Mouse (Mus musculus): ENCODE measurements around the gene Kin. TPM values are rescaled to one million over a fixed set of nuclear protein-coding genes. Genes with fewer than 3 reads are reported as not detected.
A peak's percentile ranks its signal among the peaks of the same experiment; 100 is the strongest.

Kin gene
- 45.0 and 52.4 TPM in 2 replicates for polyA plus RNA-seq (2015; fragmentation: Nextera tagmentation; extraction: Ambion mirVana)

DNA sequence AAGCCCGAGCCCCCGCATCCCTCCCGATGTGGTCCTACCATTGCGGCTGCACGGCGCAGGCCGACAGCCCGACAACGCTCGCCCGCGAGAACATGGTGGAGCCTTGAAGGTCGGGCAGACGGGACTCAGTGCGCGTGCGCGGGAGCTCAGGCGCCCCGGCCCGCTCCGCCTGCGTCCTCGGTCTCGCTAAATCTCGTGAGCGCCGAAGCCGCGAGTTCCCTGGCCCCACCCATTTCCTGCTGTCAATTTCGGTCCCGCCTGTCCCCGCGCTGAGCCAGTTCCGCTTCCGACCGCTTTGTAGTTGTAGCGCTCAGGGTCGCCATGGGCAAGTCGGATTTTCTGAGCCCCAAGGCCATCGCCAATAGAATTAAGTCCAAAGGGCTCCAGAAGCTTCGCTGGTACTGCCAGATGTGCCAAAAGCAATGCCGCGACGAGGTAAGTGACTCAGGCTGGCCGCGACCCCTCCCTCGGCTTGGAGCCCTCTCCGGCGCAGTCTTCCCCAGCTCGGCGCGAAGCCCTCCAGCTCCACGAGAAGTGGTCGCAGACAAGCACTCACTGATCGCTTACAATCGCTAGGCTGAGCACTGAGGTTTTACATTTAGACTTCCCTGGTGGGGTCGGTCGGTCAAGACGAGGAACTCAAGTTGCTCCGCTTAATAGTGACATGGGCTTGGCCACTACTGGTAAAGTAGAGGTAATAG, at the start of gene Kin, which contains the start of gene Atp5c1:
Gene Kin (plus strand): TSS at position 284 of the 701 bp plus-strand sequence.
Gene Atp5c1 (minus strand): TSS at position 201 of the 701 bp plus-strand sequence.
- DNase-seq (ENCODE audit: low spot score), result peak; percentile 98

GRCm38 (mm10) chr2:10033684-10034083, 46.7 kb upstream of the Kin start:
- peak; percentile 41 for DNase-seq (ENCODE audit: low spot score)

- DNase-seq (ENCODE audit: low spot score), result no peak
These were observed 45.4 kb upstream of the Kin start for GRCm38 (mm10) chr2:10034976-10035375.

DNA sequence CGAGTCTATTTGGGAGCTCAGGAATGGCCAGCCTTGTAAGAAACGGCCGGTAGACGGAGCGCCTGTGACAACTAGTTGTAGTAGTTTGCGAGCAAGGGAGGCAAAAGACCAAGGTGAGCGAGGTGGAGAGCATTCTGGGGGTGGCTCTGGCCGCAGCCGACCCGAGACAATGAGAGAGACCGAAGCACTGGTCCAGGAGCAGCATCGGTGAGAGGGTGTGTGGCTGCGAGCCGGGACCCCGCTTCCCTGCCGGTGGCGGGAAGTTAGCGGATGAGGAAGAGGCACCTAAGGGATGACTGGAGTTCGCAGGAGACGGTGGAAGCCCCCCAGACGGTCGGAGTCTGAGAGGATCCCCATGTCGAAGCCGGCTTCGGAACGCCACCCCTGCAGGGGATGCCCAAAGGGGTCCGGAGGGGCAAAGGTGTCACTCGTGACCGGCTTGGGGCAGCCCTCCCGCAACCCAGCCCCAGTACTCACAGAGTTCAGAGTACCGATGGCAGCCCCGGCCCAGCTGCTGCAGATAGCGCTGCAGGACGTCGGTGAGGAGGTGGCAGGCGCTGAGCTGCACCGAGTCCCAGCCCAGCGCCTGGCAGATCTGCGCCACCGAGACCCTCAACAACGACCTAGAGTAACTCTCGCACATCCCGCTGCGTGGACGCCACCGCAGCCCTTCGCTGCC, 32.5 kb upstream of the Kin start:
- DNase-seq (ENCODE audit: low spot score), result peak; percentile 22

DNA sequence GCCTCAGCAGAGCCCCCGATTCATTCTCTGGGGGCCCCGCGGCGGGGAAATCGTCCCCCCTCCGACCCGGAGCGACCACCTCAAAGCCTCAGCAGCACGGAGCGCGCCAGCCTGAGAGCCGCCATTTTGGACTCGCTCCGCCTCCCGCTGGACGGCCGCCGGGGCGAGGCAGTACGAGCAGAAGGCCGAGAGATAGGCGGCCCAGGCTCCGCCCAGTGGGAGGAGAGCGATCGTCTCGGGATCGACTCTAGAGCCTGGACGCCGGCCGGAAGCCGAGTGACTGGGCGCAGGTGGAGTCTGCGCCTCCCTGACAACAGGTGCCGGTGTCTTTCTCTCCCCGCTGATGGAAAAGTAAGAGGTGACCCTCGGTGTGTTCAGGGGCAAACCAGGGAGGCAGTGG, 31.9 kb upstream of the Kin start, which contains the start of gene Taf3:
Gene Taf3 (minus strand): TSS at position 136 of the 400 bp plus-strand sequence.
- DNase-seq (ENCODE audit: low spot score), result peak; percentile 95

DNA sequence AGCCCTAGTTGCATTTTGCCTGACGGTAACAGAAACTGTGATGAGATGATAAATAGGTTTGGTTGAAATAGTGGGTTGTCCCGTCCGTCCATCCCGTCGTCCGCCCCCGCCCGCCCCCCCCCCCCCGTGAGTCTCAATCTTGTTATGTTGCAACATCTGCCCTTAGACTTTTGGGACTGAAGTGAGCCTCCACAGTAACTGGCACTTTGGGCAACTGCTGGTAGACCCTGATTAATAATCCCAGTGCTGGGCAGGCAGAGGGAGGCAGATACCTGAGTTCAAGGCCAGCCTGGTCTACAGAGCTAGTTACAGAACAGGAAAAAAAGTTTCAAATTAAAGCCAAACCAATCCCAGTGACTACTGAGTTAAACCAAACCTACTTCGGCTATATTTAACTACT, 30.9 kb upstream of the Kin start:
- no peak for DNase-seq (ENCODE audit: low spot score)

DNA sequence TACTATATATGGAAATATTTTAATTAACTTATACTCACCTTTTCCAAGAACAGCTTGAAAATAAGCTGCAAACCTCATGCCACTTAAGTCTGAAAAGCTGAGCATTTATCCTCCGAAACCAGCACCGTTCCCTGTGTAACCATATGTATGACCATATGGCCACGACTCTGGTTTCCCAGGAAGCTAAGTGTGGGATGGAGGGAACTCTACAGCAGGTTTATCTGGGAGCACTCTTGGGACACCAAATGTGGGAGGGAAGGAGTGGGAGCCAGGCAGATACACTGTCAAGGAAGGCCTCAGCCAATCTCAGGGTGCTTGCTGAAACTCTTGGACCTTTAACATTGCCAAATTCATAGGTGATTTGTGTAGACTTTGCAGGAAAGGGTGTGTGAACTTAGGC, 29.5 kb upstream of the Kin start:
- no peak for DNase-seq (ENCODE audit: low spot score)

DNA sequence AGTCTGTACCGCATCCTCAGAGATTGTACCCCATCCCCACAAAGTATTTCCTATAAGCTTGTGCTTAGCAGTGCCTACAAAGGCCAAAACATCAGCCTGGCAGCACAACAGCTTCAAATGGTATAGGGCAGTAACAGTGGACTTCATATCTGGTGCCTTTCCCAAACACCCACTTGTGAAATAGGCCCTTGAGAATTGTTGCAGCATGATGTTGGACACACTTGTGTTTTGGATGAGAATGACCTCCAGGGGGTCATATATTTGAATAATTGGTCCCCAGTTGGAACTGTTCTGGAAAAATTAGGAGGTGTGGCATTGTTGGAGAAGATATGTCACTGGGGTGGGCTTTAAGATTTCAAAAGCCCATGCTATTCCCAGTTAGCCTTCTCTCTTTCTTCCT, 28.4 kb upstream of the Kin start:
- DNase-seq (ENCODE audit: low spot score), result no peak

GRCm38 (mm10) chr2:10058836-10059235, 21.6 kb upstream of the Kin start:
- DNase-seq (ENCODE audit: low spot score), result no peak

GRCm38 (mm10) chr2:10071751-10072150, 8.6 kb upstream of the Kin start:
- DNase-seq (ENCODE audit: low spot score), result no peak

- no peak for DNase-seq (ENCODE audit: low spot score)
These were observed 5.9 kb upstream of the Kin start for GRCm38 (mm10) chr2:10074470-10074869.

GRCm38 (mm10) chr2:10076675-10077074, 3.7 kb upstream of the Kin start:
- DNase-seq (ENCODE audit: low spot score), result no peak

DNA sequence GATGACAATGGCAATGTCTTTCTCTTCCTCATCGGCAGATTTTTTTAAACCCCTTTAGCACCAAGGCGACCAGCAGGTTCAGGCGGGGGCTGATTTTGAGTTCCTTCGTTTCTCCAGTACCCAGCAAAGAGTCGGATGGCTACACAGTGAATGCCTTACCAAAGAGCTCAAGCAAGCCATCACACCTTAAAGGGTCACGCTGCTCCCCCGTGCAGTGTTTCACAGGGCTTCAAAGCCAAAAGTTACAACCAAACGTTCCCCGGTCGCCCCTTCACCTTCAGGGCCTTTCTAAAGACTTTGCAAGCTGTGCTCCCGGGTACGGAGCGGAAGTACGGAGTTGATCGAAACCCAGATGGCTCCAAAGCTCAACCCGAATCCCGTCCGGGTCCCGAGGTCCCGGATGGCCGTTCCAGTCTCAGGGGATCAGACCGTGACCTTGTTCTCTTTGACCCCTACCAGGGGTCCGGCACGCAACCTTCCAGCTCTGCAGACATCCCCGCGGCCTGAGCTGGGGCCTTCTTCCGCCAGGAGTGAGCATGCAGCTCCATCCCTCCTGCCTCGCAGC, 566 bp upstream of the Kin start:
- peak; percentile 61 for DNase-seq (ENCODE audit: low spot score)

- DNase-seq (ENCODE audit: low spot score), result no peak
These were observed 1.2 kb downstream of the Kin start for GRCm38 (mm10) chr2:10081453-10082080.

DNA sequence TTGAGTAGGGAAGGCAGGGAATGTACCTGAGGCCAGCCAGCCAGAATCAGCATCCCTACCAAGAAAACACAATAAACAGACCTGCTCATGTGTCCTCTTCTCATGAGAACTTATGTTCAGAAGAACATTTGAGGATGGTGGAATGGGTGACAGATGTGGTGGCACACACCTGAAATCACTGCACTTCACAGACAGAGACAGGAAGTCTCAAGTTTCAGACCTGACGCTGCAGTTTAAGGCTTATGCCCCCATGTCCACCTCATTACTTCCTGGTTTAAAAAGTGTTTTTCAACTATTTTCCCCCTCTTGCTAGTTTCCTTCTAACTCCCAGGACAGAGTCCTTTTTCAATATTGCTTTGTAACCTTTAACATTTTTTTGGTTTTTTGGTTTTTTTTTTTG, 2.3 kb downstream of the Kin start:
- DNase-seq (ENCODE audit: low spot score), result peak; percentile 8

GRCm38 (mm10) chr2:10087256-10087850, 7.0 kb downstream of the Kin start:
- no peak for DNase-seq (ENCODE audit: low spot score)

- DNase-seq (ENCODE audit: low spot score), result no peak
These were observed 14.1 kb downstream of the Kin start for GRCm38 (mm10) chr2:10094327-10095100.

DNA sequence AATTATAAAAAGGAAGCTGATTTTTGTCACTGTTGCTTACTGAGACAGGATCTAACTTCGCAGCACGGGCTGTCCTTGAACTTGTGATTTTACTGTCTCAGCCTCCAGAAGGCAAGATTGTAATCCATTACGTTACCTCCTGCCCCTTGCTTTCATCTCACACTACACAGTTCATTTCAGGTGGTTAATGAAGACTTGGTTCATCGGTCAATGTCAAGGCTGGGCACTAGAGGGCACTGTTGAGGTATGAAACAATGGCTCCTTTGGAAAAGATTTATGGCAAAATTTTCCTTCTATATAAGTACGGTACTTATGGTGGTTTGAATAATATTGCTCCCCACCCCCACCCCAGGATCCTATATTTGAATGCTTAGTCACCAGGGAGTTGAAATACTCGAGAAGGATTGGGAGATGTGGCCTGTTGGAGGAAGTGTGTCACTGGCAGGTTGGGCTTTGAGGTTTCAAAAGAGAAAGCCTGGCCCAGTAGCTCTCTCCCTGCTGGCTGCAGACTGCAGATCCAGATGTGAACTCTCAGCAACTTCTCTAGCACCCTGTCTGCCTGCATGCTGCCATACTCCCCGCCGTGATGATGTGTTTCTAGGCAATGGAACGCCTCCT, 18.3 kb downstream of the Kin start:
- peak; percentile 46 for DNase-seq (ENCODE audit: low spot score)

- DNase-seq (ENCODE audit: low spot score), result no peak
These were observed 20.1 kb downstream of the Kin start for GRCm38 (mm10) chr2:10100471-10100870.

DNA sequence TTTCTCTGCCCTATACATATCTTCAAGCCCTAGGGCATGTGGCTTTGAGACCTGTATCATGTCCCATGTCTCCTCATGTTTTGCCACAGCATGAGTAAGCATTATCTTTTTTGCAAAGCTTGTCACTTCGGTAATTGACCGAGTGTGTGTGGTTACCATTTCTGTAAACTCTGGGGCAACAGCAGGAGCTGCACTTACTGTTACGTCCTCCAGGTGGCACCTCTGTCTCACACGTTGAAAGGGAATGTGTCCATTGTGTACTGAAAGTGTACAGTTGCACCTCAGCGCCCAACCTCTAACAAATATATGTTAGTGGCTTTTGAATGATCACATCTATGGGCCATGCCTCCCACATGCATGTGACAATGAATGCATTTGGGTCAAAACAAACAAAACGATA, 20.8 kb downstream of the Kin start:
- peak; percentile 53 for DNase-seq (ENCODE audit: low spot score)

Measured in thymus, postnatal 0 days (tissue).